Mouse (Mus musculus): ENCODE measurements around the gene Lrr1. TPM values are rescaled to one million over a fixed set of nuclear protein-coding genes. Genes with fewer than 3 reads are reported as not detected.
A peak's percentile ranks its signal among the peaks of the same experiment; 100 is the strongest.

Lrr1 gene
- polyA plus RNA-seq (2016; fragmentation: Nextera tagmentation; extraction: Ambion mirVana): 21.3 and 24.3 TPM in 2 replicates

- Histone ChIP-seq H3K27me3 (replicated peaks) (no peaks in the 10 kb centered on the region), H3K36me3 (peaks cover 25% of the 10 kb centered on the region), H3K9me3 (replicated peaks) (no peaks in the 10 kb centered on the region), H3K27ac (peak within 1 kb of the TSS; percentile 79), H3K4me1 (peaks cover 50% of the 10 kb centered on the region), H3K4me3 (peak within 1 kb of the TSS; percentile 84), H3K9ac (peak within 1 kb of the TSS; percentile 78), H3K4me2 (peak within 1 kb of the TSS; percentile 92)
- peak; percentile 89 for ATAC-seq
- under 1% methylated on average over 40 of the region's 40 CpGs for WGBS (ENCODE audit: insufficient replicate concordance)
Observed at GRCm38 (mm10) chr12:69168461-69169106, at the start of gene Lrr1. Gene Lrr1 (plus strand): TSS chr12:69168814.

- Histone ChIP-seq H3K4me3 (no peak overlapping the region), H3K4me1 (no peaks in the 10 kb centered on the region)
Observed at GRCm38 (mm10) chr12:69119908-69120307, 48.7 kb upstream of the Lrr1 start.

GRCm38 (mm10) chr12:69122801-69123200 is 45.8 kb upstream of the Lrr1 start:
- H3K4me3 ChIP-seq: no peak overlapping the region
- no peak for ATAC-seq
- no peak overlapping the region for H3K9ac ChIP-seq
- H3K36me3 ChIP-seq: no peaks in the 10 kb centered on the region
- H3K4me1 ChIP-seq: no peaks in the 10 kb centered on the region
- 72% methylated on average over 11 of the region's 11 CpGs for WGBS (ENCODE audit: insufficient replicate concordance)
- no peak overlapping the region for H3K27ac ChIP-seq
- H3K27me3 ChIP-seq (replicated peaks): no peaks in the 10 kb centered on the region
- H3K4me2 ChIP-seq: no peak overlapping the region
- H3K9me3 ChIP-seq (replicated peaks): no peaks in the 10 kb centered on the region

More at GRCm38 (mm10) chr12:69119908-69120307, 48.7 kb upstream of the Lrr1 start:
- Histone ChIP-seq H3K9me3 (replicated peaks) (no peaks in the 10 kb centered on the region), H3K9ac (no peak overlapping the region), H3K27ac (no peak overlapping the region), H3K4me2 (no peak overlapping the region), H3K36me3 (no peaks in the 10 kb centered on the region), H3K27me3 (replicated peaks) (no peaks in the 10 kb centered on the region)
- no peak for ATAC-seq
- 74% methylated on average over 6 of the region's 6 CpGs for WGBS (ENCODE audit: insufficient replicate concordance)

- ATAC-seq: no peak
- H3K9me3 ChIP-seq (replicated peaks): no peaks in the 10 kb centered on the region
- H3K27me3 ChIP-seq (replicated peaks): no peaks in the 10 kb centered on the region
- no peak overlapping the region for H3K9ac ChIP-seq
- no peak overlapping the region for H3K4me3 ChIP-seq
- no peak overlapping the region for H3K27ac ChIP-seq
- no peak overlapping the region for H3K4me2 ChIP-seq
- 0 out of 2 replicates have a peak, but pooled peaks cover 1% of the 10 kb centered on the region for H3K4me1 ChIP-seq
- H3K36me3 ChIP-seq: no peaks in the 10 kb centered on the region
- 46% methylated on average over 5 of the region's 5 CpGs for WGBS (ENCODE audit: insufficient replicate concordance)
Observed at GRCm38 (mm10) chr12:69125066-69125465, 43.5 kb upstream of the Lrr1 start.

GRCm38 (mm10) chr12:69127170-69127569 is 41.4 kb upstream of the Lrr1 start:
- WGBS (ENCODE audit: insufficient replicate concordance): 58% methylated on average over 5 of the region's 5 CpGs
- Histone ChIP-seq H3K4me2 (no peak overlapping the region), H3K9ac (no peak overlapping the region), H3K27me3 (replicated peaks) (no peaks in the 10 kb centered on the region; the same call in 1 of the 2 replicates), H3K9me3 (replicated peaks) (no peaks in the 10 kb centered on the region), H3K4me1 (0 out of 2 replicates have a peak, but pooled peaks cover 6% of the 10 kb centered on the region), H3K4me3 (no peak overlapping the region), H3K36me3 (no peaks in the 10 kb centered on the region), H3K27ac (no peak overlapping the region)
- ATAC-seq: no peak

GRCm38 (mm10) chr12:69127626-69128025 is 41.0 kb upstream of the Lrr1 start:
- no peak overlapping the region for H3K9ac ChIP-seq
- H3K36me3 ChIP-seq: no peaks in the 10 kb centered on the region
- no peak overlapping the region for H3K4me3 ChIP-seq
- ATAC-seq: no peak
- H3K4me2 ChIP-seq: no peak overlapping the region
- no peak overlapping the region for H3K27ac ChIP-seq
- 0 out of 2 replicates have a peak, but pooled peaks cover 6% of the 10 kb centered on the region for H3K4me1 ChIP-seq
- no peaks in the 10 kb centered on the region for H3K9me3 ChIP-seq (replicated peaks)
- H3K27me3 ChIP-seq (replicated peaks): no peaks in the 10 kb centered on the region; the same call in 1 of the 2 replicates
- WGBS (ENCODE audit: insufficient replicate concordance): 79% methylated on average over 3 of the region's 3 CpGs

GRCm38 (mm10) chr12:69129634-69130310 is 38.8 kb upstream of the Lrr1 start:
- Histone ChIP-seq H3K36me3 (no peaks in the 10 kb centered on the region), H3K27me3 (replicated peaks) (no peaks in the 10 kb centered on the region; the same call in 1 of the 2 replicates), H3K4me1 (0 out of 2 replicates have a peak, but pooled peaks cover 6% of the 10 kb centered on the region), H3K4me3 (peak overlapping the region; percentile 31), H3K9ac (no peak overlapping the region), H3K27ac (no peak overlapping the region), H3K9me3 (replicated peaks) (no peaks in the 10 kb centered on the region), H3K4me2 (peak overlapping the region; percentile 60)
- ATAC-seq: no peak
- WGBS (ENCODE audit: insufficient replicate concordance): 35% methylated on average over 17 of the region's 18 CpGs

- no peaks in the 10 kb centered on the region for H3K9me3 ChIP-seq (replicated peaks)
- WGBS (ENCODE audit: insufficient replicate concordance): 49% methylated on average over 12 of the region's 12 CpGs
- no peaks in the 10 kb centered on the region; the same call in 1 of the 2 replicates for H3K27me3 ChIP-seq (replicated peaks)
- H3K4me2 ChIP-seq: peak overlapping the region; percentile 60
- peak overlapping the region; percentile 31 for H3K4me3 ChIP-seq
- H3K9ac ChIP-seq: no peak overlapping the region
- no peaks in the 10 kb centered on the region for H3K36me3 ChIP-seq
- H3K27ac ChIP-seq: no peak overlapping the region
- ATAC-seq: no peak
- H3K4me1 ChIP-seq: 0 out of 2 replicates have a peak, but pooled peaks cover 6% of the 10 kb centered on the region
Observed at GRCm38 (mm10) chr12:69130486-69130885, 38.1 kb upstream of the Lrr1 start.

GRCm38 (mm10) chr12:69131267-69131666 is 37.3 kb upstream of the Lrr1 start:
- no peak overlapping the region for H3K9ac ChIP-seq
- H3K9me3 ChIP-seq (replicated peaks): no peaks in the 10 kb centered on the region
- 0 out of 2 replicates have a peak, but pooled peaks cover 6% of the 10 kb centered on the region for H3K4me1 ChIP-seq
- no peaks in the 10 kb centered on the region for H3K36me3 ChIP-seq
- no peak overlapping the region for H3K4me3 ChIP-seq
- no peak overlapping the region for H3K27ac ChIP-seq
- no peak for ATAC-seq
- WGBS (ENCODE audit: insufficient replicate concordance): 33% methylated on average over 6 of the region's 6 CpGs
- no peaks in the 10 kb centered on the region; the same call in 1 of the 2 replicates for H3K27me3 ChIP-seq (replicated peaks)
- H3K4me2 ChIP-seq: no peak overlapping the region

- no peaks in the 10 kb centered on the region for H3K9me3 ChIP-seq (replicated peaks)
- no peak for ATAC-seq
- H3K36me3 ChIP-seq: no peaks in the 10 kb centered on the region
- 0 out of 2 replicates have a peak, but pooled peaks cover 6% of the 10 kb centered on the region for H3K4me1 ChIP-seq
- no peak overlapping the region for H3K27ac ChIP-seq
- H3K27me3 ChIP-seq (replicated peaks): no peaks in the 10 kb centered on the region; the same call in 1 of the 2 replicates
- H3K9ac ChIP-seq: no peak overlapping the region
- no peak overlapping the region for H3K4me3 ChIP-seq
- no peak overlapping the region for H3K4me2 ChIP-seq
- WGBS (ENCODE audit: insufficient replicate concordance): 9% methylated on average over 10 of the region's 10 CpGs
Observed at GRCm38 (mm10) chr12:69131981-69132380, 36.6 kb upstream of the Lrr1 start.

GRCm38 (mm10) chr12:69139201-69139600 is 29.4 kb upstream of the Lrr1 start:
- ATAC-seq: no peak
- Histone ChIP-seq H3K9me3 (replicated peaks) (no peaks in the 10 kb centered on the region), H3K9ac (no peak overlapping the region), H3K4me3 (no peak overlapping the region), H3K27me3 (replicated peaks) (no peaks in the 10 kb centered on the region; the same call in 1 of the 2 replicates), H3K4me1 (no peaks in the 10 kb centered on the region), H3K27ac (no peak overlapping the region), H3K4me2 (no peak overlapping the region), H3K36me3 (no peaks in the 10 kb centered on the region)
- WGBS (ENCODE audit: insufficient replicate concordance): 66% methylated on average over 3 of the region's 3 CpGs

- WGBS (ENCODE audit: insufficient replicate concordance): 70% methylated on average over 7 of the region's 7 CpGs
- no peak overlapping the region for H3K27ac ChIP-seq
Observed at GRCm38 (mm10) chr12:69139841-69140240, 28.8 kb upstream of the Lrr1 start.

More at GRCm38 (mm10) chr12:69139841-69140240, 28.8 kb upstream of the Lrr1 start:
- 0 out of 2 replicates have a peak, but pooled peaks have one; percentile 15 for ATAC-seq
- Histone ChIP-seq H3K4me3 (no peak overlapping the region), H3K36me3 (no peaks in the 10 kb centered on the region), H3K9me3 (replicated peaks) (no peaks in the 10 kb centered on the region), H3K27me3 (replicated peaks) (no peaks in the 10 kb centered on the region; the same call in 1 of the 2 replicates), H3K4me2 (no peak overlapping the region), H3K9ac (no peak overlapping the region), H3K4me1 (no peaks in the 10 kb centered on the region)

Measured in liver, embryonic 12.5 days (tissue).